Mouse (Mus musculus) thymus, adult 2 months (tissue): Measurements from ENCODE around the gene Pga5.

Source experiments
- CTCF ChIP-seq: fragments of 200-500 bp; IDR thresholded peaks from 2 replicates; pipeline ENCODE4 v1.5.1; 2012; ENCODE audit warnings: mild to moderate bottlenecking, control low read depth, low read length, moderate library complexity, borderline replicate concordance; ENCODE audit not compliant: control insufficient read depth, poor library complexity, insufficient read depth; ENCODE audit errors: extremely low read depth
- POLR2A ChIP-seq: fragments of 200-500 bp; IDR thresholded peaks from 2 replicates; pipeline ENCODE4 v1.6.1; 2012; ENCODE audit warnings: mild to moderate bottlenecking, low read length, control low read depth, moderate library complexity; ENCODE audit not compliant: control insufficient read depth, poor library complexity, insufficient read depth; ENCODE audit errors: extremely low read depth

DNA sequence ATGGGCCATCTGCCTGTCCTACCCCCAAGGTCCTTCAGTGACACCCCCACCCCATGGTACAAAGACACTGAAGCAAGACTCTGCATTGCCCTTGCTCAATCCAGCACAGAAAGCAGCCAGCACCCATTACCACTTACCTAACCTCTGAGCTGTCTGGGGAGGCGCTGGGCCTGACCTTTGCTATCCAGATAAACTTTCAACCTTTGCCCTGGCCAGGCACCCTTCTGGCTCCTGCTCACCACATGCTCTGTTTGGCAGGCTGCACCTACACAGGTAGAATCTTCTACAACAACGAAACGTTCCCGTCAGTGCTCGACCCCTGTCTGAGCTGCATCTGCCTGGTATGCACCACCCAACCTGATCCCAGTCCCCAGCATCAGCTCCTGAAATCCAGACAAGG is 20.1 kb downstream of the Pga5 start:
- TF ChIP-seq CTCF (no peak), POLR2A (no peak)
